Mouse (Mus musculus) stomach, embryonic 16.5 days (tissue): ENCODE measurements around the gene Skida1. TPM values are rescaled to one million over a fixed set of nuclear protein-coding genes. Genes with fewer than 3 reads are reported as not detected.

ENCODE experiments used
- ATAC-seq: fragments of 200-750 bp; cut with Nextera tagmentation; 2 replicates; pipeline ENCODE4 v1.8.0; 2017; ENCODE audit warnings: moderate number of reproducible peaks, moderate TSS enrichment; ENCODE audit not compliant: insufficient read depth, low FRiP score
- H3K27ac ChIP-seq: fragments of 300-500 bp; sonication (generic); 2 replicates; pipeline ENCODE4 v1.5.1; 2014; ENCODE audit warnings: low read length
- H3K27me3 ChIP-seq: fragments of 300-500 bp; sonication (generic); 2 replicates; pipeline ENCODE4 v1.6.1; 2014; ENCODE audit warnings: low read length, control low read depth, mixed read lengths; ENCODE audit not compliant: control insufficient read depth, insufficient read depth
- H3K36me3 ChIP-seq: fragments of 300-500 bp; sonication (generic); 2 replicates; pipeline ENCODE4 v1.6.1; 2014; ENCODE audit warnings: low read length; ENCODE audit not compliant: control insufficient read depth, insufficient read depth
- H3K4me1 ChIP-seq: fragments of 300-500 bp; sonication (generic); 2 replicates; pipeline ENCODE4 v1.6.1; 2014; ENCODE audit warnings: low read length, control low read depth, mixed read lengths; ENCODE audit not compliant: control insufficient read depth, insufficient read depth
- H3K4me2 ChIP-seq: fragments of 300-500 bp; sonication (generic); 2 replicates; pipeline ENCODE4 v1.6.1; 2014; ENCODE audit warnings: low read depth, low read length, mixed read lengths
- H3K4me3 ChIP-seq: fragments of 300-500 bp; sonication (generic); replicated peaks from 2 replicates; pipeline ENCODE4 v1.5.1; 2014; ENCODE audit warnings: mild to moderate bottlenecking, low read length
- H3K9ac ChIP-seq: fragments of 300-500 bp; sonication (generic); 2 replicates; pipeline ENCODE4 v1.6.1; 2014; ENCODE audit warnings: low read length
- H3K9me3 ChIP-seq: fragments of 300-500 bp; sonication (generic); replicated peaks from 2 replicates; pipeline ENCODE4 v1.6.1; 2016; ENCODE audit warnings: low read length, control low read depth; ENCODE audit not compliant: control insufficient read depth
- WGBS: fragments of 180-500 bp; shearing (Covaris S2); extraction: QIAGEN DNeasy Blood & Tissue Kit; methylation state at CpG from one replicate; pipeline ENCODE4 v1.1.7; 2014; 5-methylcytosine and 5-hydroxymethylcytosine counted together
- polyA plus RNA-seq: library from polyadenylated mRNA; unstranded; fragments of >200 nt; fragmentation: Nextera tagmentation; extraction: Ambion mirVana; gene quantifications from 2 replicates; pipeline ENCODE4 v1.2.1, GENCODE M21; 2015

The Skida1 gene
- polyA plus RNA-seq, 1 experiment from 2014 or later: 3.6 TPM

DNA sequence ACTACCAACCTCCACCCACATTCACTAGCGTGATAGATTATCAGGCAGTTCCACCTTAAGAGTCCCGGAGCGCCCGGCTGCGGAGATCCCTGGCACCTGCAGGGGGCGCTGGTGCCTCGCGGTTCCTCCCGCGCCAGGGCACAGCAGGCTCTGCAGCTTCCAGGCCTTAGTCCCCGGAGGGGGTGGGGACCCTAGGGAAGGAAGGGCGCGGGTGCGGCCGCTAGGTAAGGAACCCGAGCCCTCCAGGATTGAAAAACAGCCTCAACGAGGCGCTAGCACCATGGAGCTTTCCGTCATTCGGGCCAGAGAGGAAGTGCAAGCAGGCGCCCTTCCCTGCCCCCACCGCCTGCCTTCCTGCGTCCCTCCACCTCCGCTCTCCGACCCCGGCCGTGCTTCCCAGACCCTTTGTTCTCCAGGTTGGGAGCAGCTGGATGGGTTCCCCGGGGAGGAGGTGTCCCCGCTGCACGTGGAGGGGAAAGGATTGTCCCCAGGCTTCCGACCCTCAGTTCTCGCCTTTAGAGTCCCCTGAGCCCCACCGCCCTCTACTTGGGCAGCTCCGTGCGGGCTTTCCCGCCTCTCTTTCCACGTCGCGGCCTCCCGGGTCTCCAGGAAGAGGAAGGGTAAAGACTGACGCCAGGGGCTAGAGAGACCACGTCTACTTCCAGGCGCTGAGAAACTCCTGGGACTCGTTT, 21.3 kb downstream of the Skida1 start:
- peak overlapping the region; percentile 99 for H3K4me2 ChIP-seq
- WGBS: under 1% methylated on average over 44 of the region's 44 CpGs
- peak; percentile 92 for ATAC-seq

DNA sequence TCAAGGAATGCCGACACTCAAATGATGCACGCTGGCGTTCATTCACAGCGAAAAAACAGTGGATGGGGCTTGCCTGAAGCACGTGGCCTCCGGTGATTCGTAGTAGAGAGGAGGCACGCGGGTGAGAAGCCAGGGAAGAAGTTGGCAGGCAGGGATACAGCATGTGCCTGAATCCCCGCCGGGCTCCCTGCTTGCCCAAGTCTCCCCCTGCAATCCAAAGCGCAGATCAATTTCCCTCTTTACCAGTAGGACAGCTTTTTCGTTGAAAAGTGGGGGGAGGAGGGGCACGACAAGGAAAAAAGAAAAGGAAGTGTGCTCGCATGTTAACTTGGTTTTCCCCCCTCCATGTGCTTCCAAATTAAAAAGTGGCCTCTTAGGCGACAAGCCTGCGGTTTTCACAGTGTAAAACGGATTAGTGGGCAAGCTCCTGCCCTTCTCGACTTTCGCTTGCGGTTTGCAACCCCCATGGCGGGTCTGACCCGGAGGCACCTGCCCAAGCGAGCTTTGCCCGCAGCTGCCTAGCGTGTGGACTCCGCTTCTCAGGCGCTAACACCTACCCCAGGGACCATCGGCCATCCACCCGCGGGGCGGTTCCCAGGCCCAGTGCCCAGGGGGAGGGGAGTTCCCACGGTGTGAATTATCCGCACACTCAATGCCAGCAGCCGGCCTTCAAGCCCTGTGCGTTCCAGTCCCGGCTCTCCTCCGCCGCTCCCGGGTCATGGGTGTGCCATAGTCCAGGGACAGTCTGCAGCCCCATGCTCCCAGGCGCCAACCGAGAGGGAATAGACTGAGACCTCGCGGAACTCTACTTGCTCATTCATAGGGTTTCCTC, 22.5 kb downstream of the Skida1 start:
- WGBS: 1% methylated on average over 44 of the region's 44 CpGs
- 0 out of 2 replicates have a peak, but pooled peaks have one; percentile 9 for ATAC-seq
- peak overlapping the region; percentile 75 for H3K9ac ChIP-seq
- peak overlapping the region; percentile 47 for H3K27ac ChIP-seq
- H3K36me3 ChIP-seq: no peaks in the 10 kb centered on the region
- H3K4me2 ChIP-seq: peak overlapping the region; percentile 99
- H3K9me3 ChIP-seq: no peaks in the 10 kb centered on the region
- H3K4me3 ChIP-seq: peak overlapping the region; percentile 73
- H3K4me1 ChIP-seq: peaks cover 16% of the 10 kb centered on the region
- H3K27me3 ChIP-seq: no peaks in the 10 kb centered on the region

More for the DNA sequence above, 21.3 kb downstream of the Skida1 start:
- Histone ChIP-seq H3K4me1 (peaks cover 24% of the 10 kb centered on the region), H3K9me3 (no peaks in the 10 kb centered on the region), H3K27me3 (no peaks in the 10 kb centered on the region), H3K4me3 (peak overlapping the region; percentile 73), H3K36me3 (no peaks in the 10 kb centered on the region), H3K27ac (peak overlapping the region; percentile 99), H3K9ac (peak overlapping the region; percentile 95)

DNA sequence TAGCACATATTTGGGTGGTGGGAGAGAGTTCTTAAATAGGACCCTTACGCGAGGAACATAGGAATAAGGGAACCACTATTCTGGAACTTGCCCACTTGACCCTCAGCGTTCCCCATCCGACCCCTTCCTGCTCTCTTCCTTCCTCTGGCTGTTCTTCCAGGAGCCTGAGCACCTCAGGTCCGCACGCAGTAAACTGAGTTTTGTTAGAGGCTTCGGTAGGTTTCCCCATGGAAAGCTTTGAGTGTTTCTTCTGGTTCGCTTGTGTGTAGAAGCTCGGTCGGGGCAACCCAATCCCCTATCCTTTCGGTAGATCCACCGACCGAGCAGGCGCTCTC, 23.1 kb downstream of the Skida1 start:
- no peak for ATAC-seq
- Histone ChIP-seq H3K4me2 (peak overlapping the region; percentile 99), H3K4me3 (peak overlapping the region; percentile 73), H3K9ac (peak overlapping the region; percentile 75), H3K27me3 (no peaks in the 10 kb centered on the region), H3K4me1 (peaks cover 14% of the 10 kb centered on the region), H3K27ac (peak overlapping the region; percentile 47; the same call in 1 of the 2 replicates), H3K36me3 (no peaks in the 10 kb centered on the region), H3K9me3 (no peaks in the 10 kb centered on the region)
- 3% methylated on average over 14 of the region's 14 CpGs for WGBS

DNA sequence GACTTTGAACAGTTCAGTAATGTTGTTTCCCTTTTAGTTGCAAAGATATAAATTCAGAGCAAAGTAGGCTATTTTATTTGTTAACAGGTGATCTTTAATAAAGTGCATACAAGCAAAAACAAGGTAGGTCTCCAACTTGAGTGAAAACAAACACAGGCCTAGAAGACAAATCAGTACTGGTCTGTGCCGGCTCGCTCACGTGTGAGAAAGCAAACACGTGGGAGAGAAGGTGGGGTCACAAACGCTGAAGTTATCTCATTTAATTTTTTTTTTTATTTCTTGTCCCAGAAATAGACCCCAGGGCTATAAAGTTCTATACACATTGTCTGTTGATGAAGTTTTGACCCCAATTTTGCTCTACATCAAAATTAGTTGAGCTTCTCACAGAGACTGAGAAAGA, 23.7 kb downstream of the Skida1 start:
- WGBS: 48% methylated on average over 5 of the region's 5 CpGs
- H3K4me3 ChIP-seq: no peak overlapping the region
- peak overlapping the region; percentile 99 for H3K4me2 ChIP-seq
- H3K9me3 ChIP-seq: no peaks in the 10 kb centered on the region
- H3K27ac ChIP-seq: no peak overlapping the region
- H3K27me3 ChIP-seq: no peaks in the 10 kb centered on the region
- H3K4me1 ChIP-seq: peaks cover 14% of the 10 kb centered on the region
- no peaks in the 10 kb centered on the region for H3K36me3 ChIP-seq
- no peak overlapping the region for H3K9ac ChIP-seq
- ATAC-seq: no peak

DNA sequence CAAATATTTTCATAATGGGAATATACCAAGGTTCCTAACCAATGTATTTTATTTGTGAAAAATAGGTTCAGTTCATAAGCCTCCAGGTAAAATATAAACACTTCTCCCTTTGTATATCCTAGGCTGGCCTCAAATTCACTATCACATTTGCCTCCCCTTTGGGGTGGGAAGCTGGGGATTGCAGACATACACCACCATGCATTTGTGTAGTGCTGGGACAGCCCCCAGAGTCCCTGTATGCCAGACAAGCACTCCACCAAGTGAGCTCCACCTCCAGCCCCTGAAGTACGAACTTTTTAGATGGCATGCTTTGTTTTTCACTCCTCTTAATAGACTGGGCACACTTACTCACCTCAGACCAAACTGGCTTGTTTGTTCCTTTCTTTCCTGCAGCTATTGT, 26.0 kb downstream of the Skida1 start:
- peaks cover 14% of the 10 kb centered on the region for H3K4me1 ChIP-seq
- WGBS: 50% methylated on average over 1 of the region's 1 CpGs
- H3K9me3 ChIP-seq: no peaks in the 10 kb centered on the region
- no peaks in the 10 kb centered on the region for H3K27me3 ChIP-seq
- ATAC-seq: no peak
- no peak overlapping the region for H3K4me2 ChIP-seq
- H3K9ac ChIP-seq: no peak overlapping the region
- H3K27ac ChIP-seq: no peak overlapping the region
- no peaks in the 10 kb centered on the region for H3K36me3 ChIP-seq
- no peak overlapping the region for H3K4me3 ChIP-seq

DNA sequence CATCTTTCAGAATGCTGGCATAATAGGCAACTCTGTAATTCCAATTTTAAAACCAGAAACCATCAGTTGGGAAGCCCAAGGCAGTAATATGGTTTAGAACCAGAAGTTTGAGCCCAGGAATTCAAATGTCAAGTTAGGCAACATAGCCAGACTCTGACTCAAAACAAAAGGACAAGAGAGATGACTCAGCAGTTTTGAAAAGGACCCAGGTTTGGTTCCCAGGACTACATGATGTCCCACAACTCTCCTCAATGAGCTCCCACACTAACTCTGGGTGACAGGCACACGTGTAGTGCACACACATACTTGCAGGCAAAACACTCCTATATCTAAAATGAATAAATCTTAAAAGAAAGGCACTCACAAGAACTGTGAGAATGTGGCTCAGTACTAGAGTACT, 29.7 kb downstream of the Skida1 start:
- no peak overlapping the region for H3K9ac ChIP-seq
- no peak overlapping the region for H3K27ac ChIP-seq
- no peaks in the 10 kb centered on the region for H3K9me3 ChIP-seq
- no peaks in the 10 kb centered on the region for H3K4me1 ChIP-seq
- no peak overlapping the region for H3K4me2 ChIP-seq
- no peak overlapping the region for H3K4me3 ChIP-seq
- 69% methylated on average over 1 of the region's 1 CpGs for WGBS
- H3K27me3 ChIP-seq: no peaks in the 10 kb centered on the region
- H3K36me3 ChIP-seq: no peaks in the 10 kb centered on the region
- ATAC-seq: no peak

DNA sequence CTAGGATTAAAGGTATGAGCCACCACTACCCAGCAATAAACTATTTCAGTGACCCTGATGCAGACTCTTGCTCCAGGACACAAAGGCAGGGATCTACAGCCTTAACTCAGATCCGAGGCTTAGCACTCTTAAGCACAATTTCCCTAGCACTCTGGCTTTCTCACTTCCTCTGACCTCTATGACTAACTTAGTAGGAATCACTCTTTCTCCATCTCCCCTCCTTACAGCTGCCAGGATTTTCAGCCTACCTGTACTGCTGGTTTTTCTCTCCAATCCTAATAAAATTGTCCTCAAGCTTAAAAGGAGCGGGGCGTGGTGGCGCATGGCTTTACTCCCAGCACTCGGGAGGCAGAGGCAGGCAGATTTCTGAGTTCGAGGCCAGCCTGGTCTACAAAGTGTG, 31.5 kb downstream of the Skida1 start:
- Histone ChIP-seq H3K27me3 (no peaks in the 10 kb centered on the region), H3K36me3 (no peaks in the 10 kb centered on the region), H3K4me3 (no peak overlapping the region), H3K9ac (no peak overlapping the region), H3K9me3 (no peaks in the 10 kb centered on the region), H3K27ac (no peak overlapping the region), H3K4me1 (no peaks in the 10 kb centered on the region), H3K4me2 (no peak overlapping the region)
- ATAC-seq: no peak
- 95% methylated on average over 6 of the region's 6 CpGs for WGBS

DNA sequence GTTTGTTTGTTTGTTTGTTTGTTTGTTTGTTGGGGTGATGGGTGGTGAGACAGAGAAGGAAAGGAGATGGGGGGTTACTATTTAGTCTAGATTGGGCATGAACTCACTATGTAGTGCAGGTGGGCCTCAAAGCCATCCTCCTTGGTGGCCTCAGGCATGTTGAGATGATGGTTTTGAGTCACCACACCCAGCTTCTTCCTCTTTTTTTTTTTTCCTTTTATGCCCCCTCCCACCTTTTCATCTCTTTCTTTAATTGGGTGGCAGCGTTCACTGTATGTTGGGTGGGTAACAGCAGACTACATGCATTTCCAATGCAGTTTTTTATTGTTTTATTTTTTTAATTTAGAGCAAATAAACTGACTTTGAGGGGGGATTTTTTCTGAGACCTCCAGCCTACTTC, 32.2 kb downstream of the Skida1 start:
- no peaks in the 10 kb centered on the region for H3K27me3 ChIP-seq
- no peak overlapping the region for H3K27ac ChIP-seq
- WGBS: 90% methylated on average over 1 of the region's 1 CpGs
- H3K4me2 ChIP-seq: no peak overlapping the region
- ATAC-seq: no peak
- no peaks in the 10 kb centered on the region for H3K4me1 ChIP-seq
- no peaks in the 10 kb centered on the region for H3K9me3 ChIP-seq
- H3K9ac ChIP-seq: no peak overlapping the region
- no peaks in the 10 kb centered on the region for H3K36me3 ChIP-seq
- no peak overlapping the region for H3K4me3 ChIP-seq

DNA sequence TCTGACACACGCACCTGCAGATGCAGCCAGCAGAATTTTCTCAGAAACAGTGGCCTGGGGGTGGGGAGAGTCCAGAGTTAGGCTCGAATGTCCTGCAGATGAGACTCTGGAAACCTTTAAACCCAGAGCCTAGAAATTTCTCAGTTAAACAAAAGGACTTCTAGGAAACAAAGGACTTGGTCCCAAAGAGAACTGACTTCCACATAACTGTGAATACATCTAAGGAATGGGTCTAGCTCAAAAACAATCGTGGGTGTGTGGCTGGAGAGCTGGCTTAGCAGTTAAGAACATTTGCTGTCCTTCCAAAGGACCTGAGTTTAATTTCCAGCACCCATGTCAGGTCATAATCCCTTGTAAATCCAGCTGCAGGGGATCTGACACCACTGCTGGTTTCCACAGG, 33.3 kb downstream of the Skida1 start:
- H3K4me2 ChIP-seq: no peak overlapping the region
- WGBS: 65% methylated on average over 3 of the region's 3 CpGs
- H3K27ac ChIP-seq: no peak overlapping the region
- H3K9ac ChIP-seq: no peak overlapping the region
- no peaks in the 10 kb centered on the region for H3K36me3 ChIP-seq
- H3K9me3 ChIP-seq: no peaks in the 10 kb centered on the region
- no peak for ATAC-seq
- H3K4me1 ChIP-seq: no peaks in the 10 kb centered on the region
- no peaks in the 10 kb centered on the region for H3K27me3 ChIP-seq
- H3K4me3 ChIP-seq: no peak overlapping the region
